Mouse (Mus musculus) erythroblast, embryonic 14.5 days (primary cell): Measurements from ENCODE around the gene Kif1b. TPM values are rescaled to one million over a fixed set of nuclear protein-coding genes. Genes with fewer than 3 reads are reported as not detected.

Source experiments
- H3K27me3 ChIP-seq: 2 replicates; pipeline ENCODE4 v1.6.1; 2012; ENCODE audit warnings: inconsistent platforms; ENCODE audit not compliant: control insufficient read depth
- H3K36me3 ChIP-seq: 2 replicates; pipeline ENCODE4 v1.6.1; 2012; ENCODE audit warnings: mild to moderate bottlenecking, inconsistent platforms; ENCODE audit not compliant: control insufficient read depth
- H3K4me1 ChIP-seq: 2 replicates; pipeline ENCODE4 v1.6.1; 2012; ENCODE audit warnings: inconsistent platforms; ENCODE audit not compliant: control insufficient read depth
- H3K4me3 ChIP-seq: replicated peaks from 2 replicates; pipeline ENCODE3; 2012; ENCODE audit warnings: moderate library complexity, mild to moderate bottlenecking, inconsistent platforms
- H3K9me3 ChIP-seq: 2 replicates; pipeline ENCODE4 v1.6.1; 2012; ENCODE audit warnings: low read length, inconsistent platforms, mixed read lengths; ENCODE audit not compliant: control insufficient read depth
- GATA1 ChIP-seq: IDR thresholded peaks from 2 replicates; pipeline ENCODE4 v1.6.1; 2012; ENCODE audit warnings: low read length, inconsistent platforms, mixed read lengths
- TAL1 ChIP-seq: IDR thresholded peaks from 3 replicates; pipeline ENCODE4 v1.6.1; 2012; ENCODE audit warnings: low read length, inconsistent platforms, mixed read lengths
- polyA plus RNA-seq: library from polyadenylated mRNA; stranded (reverse); fragments of >175 nt; gene quantifications from 2 replicates; pipeline ENCODE4 v1.2.3, GENCODE M21; 2012

Kif1b gene
- polyA plus RNA-seq, 1 experiment, result not detected

DNA sequence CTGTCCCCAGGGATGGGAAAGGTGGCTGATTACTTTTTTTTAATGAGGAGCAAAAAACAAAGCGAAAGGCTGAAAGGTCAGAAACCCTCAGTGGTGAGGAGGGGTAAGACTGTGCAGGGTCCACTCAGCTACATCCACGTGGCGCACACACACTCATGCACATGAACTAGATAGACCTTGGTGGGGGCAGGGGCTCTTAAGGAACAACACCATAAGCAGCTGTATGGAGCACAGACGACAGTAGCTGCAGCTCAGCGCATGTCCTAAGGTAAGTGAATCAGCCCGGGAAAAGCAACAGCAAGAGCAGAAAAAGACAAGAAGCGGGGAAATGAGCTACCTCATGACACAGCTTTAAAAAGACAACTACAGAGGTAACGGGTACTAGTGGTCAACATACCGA lies 44.3 kb downstream of the Kif1b start:
- Histone ChIP-seq H3K9me3 (no peaks in the 10 kb centered on the region), H3K27me3 (no peaks in the 10 kb centered on the region), H3K36me3 (no peaks in the 10 kb centered on the region; the same call in 1 of the 2 replicates), H3K4me3 (no peak overlapping the region), H3K4me1 (no peaks in the 10 kb centered on the region)
- no peak for TF ChIP-seq TAL1
- TF ChIP-seq GATA1, result no peak

DNA sequence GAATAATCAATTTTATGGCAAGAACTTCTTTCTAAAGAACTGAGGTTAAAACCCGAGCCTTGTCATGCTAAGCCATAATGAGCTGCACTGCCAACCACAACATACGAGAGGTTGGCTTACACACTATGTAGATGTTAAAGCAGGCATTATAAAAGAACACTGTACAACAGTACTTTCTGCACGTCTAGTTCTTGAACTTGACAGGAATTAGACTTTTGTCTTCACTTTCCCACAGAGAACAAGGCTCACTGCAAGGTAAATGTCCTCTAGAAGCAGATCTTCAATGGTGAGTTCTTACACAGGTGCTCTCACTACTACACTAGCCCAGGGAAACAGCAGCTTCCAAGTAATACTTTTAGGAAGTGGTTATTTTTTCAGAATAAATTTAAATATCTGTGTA lies 46.0 kb downstream of the Kif1b start:
- no peaks in the 10 kb centered on the region for H3K27me3 ChIP-seq
- H3K4me1 ChIP-seq, result no peaks in the 10 kb centered on the region
- TF ChIP-seq GATA1 (no peak), TAL1 (no peak)
- H3K36me3 ChIP-seq, result no peaks in the 10 kb centered on the region; the same call in 1 of the 2 replicates
- H3K9me3 ChIP-seq, result no peaks in the 10 kb centered on the region
- H3K4me3 ChIP-seq, result no peak overlapping the region

- Histone ChIP-seq H3K4me3 (no peak overlapping the region), H3K4me1 (no peaks in the 10 kb centered on the region), H3K9me3 (no peaks in the 10 kb centered on the region), H3K27me3 (no peaks in the 10 kb centered on the region), H3K36me3 (no peaks in the 10 kb centered on the region; the same call in 1 of the 2 replicates)
- TF ChIP-seq TAL1 (no peak), GATA1 (no peak)
Measured at GRCm38 (mm10) chr4:149260911-149261310, 46.6 kb downstream of the Kif1b start.

GRCm38 (mm10) chr4:149259391-149260094 lies 48.0 kb downstream of the Kif1b start:
- no peak for TF ChIP-seq GATA1
- no peak for TF ChIP-seq TAL1
- H3K4me3 ChIP-seq, result no peak overlapping the region

GRCm38 (mm10) chr4:149258926-149259325 lies 48.6 kb downstream of the Kif1b start:
- Histone ChIP-seq H3K36me3 (no peaks in the 10 kb centered on the region; the same call in 1 of the 2 replicates), H3K4me1 (no peaks in the 10 kb centered on the region), H3K4me3 (no peak overlapping the region), H3K27me3 (no peaks in the 10 kb centered on the region), H3K9me3 (no peaks in the 10 kb centered on the region)
- TF ChIP-seq GATA1, result no peak

More at GRCm38 (mm10) chr4:149259391-149260094, 48.0 kb downstream of the Kif1b start:
- Histone ChIP-seq H3K9me3 (no peaks in the 10 kb centered on the region), H3K4me1 (no peaks in the 10 kb centered on the region), H3K27me3 (no peaks in the 10 kb centered on the region), H3K36me3 (no peaks in the 10 kb centered on the region; the same call in 1 of the 2 replicates)

- Histone ChIP-seq H3K9me3 (no peaks in the 10 kb centered on the region), H3K36me3 (no peaks in the 10 kb centered on the region; the same call in 1 of the 2 replicates), H3K4me3 (no peak overlapping the region), H3K27me3 (no peaks in the 10 kb centered on the region), H3K4me1 (no peaks in the 10 kb centered on the region)
- TF ChIP-seq TAL1 (no peak), GATA1 (no peak)
Measured at GRCm38 (mm10) chr4:149256511-149257300, 50.8 kb downstream of the Kif1b start.

GRCm38 (mm10) chr4:149255277-149256270 lies 51.9 kb downstream of the Kif1b start:
- no peaks in the 10 kb centered on the region for H3K4me1 ChIP-seq
- TF ChIP-seq TAL1 (no peak), GATA1 (no peak)
- no peaks in the 10 kb centered on the region; the same call in 1 of the 2 replicates for H3K36me3 ChIP-seq
- no peak overlapping the region for H3K4me3 ChIP-seq
- H3K9me3 ChIP-seq, result no peaks in the 10 kb centered on the region
- no peaks in the 10 kb centered on the region for H3K27me3 ChIP-seq

DNA sequence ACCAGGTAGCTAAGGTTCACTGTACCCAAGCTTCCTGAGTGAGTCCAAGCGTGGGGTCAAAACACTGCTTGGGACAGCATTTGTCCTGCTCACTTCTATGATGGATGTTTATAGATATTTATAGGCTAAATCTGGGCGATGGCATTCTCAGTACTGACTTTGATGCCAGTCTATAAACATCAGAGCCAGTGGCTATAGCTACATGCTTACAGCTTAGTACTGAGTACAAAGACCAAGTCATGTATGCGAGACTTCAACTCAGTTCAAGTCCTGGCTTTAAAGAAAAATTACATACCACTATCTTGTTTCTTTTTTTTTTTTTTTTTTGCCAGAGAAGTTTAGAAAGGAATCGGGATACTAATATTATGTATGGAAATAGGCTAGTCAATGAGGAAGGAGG lies 52.7 kb downstream of the Kif1b start:
- no peak for TF ChIP-seq TAL1
- TF ChIP-seq GATA1, result no peak
- H3K4me3 ChIP-seq, result no peak overlapping the region
- H3K27me3 ChIP-seq, result no peaks in the 10 kb centered on the region
- H3K36me3 ChIP-seq, result no peaks in the 10 kb centered on the region; the same call in 1 of the 2 replicates
- H3K9me3 ChIP-seq, result no peaks in the 10 kb centered on the region
- no peaks in the 10 kb centered on the region for H3K4me1 ChIP-seq
